Mouse (Mus musculus): Measurements from ENCODE around the gene Ngef. TPM values are rescaled to one million over a fixed set of nuclear protein-coding genes. Genes with fewer than 3 reads are reported as not detected.
A peak's percentile ranks its signal among the peaks of the same experiment; 100 is the strongest.

Ngef gene
- polyA plus RNA-seq, 1 experiment from 2014 or later: 3.8 TPM

DNA sequence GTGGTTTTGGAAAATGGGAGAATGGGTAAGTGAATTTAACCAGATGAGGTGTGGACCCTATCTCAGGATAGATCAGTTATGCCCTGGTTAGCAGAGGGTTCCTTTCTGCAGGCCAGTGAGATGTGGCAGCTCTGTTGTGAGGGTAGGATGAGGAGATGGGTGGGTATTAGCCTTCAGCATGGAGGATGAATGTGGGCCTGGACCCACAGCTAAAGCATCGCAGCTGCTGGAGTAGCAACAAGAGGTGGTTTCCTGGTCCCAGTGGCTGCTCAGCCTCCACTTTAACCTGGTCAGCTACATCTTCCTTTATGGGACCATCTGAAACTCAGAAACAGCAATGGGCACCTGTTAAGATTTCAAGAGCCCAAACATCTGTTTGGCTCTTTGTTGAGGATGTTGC lies 117.2 kb downstream of the Ngef start:
- Histone ChIP-seq H3K9ac (replicated peaks; ENCODE audit: low read depth) (no peak overlapping the region), H3K9me3 (ENCODE audit: low read length) (no peaks in the 10 kb centered on the region), H3K4me2 (replicated peaks; ENCODE audit: low read depth, low read length) (no peak overlapping the region), H3K4me3 (ENCODE audit: low read depth, low read length) (no peak overlapping the region), H3K27ac (ENCODE audit: low read length) (no peak overlapping the region), H3K36me3 (ENCODE audit: insufficient read depth, low read length) (no peaks in the 10 kb centered on the region), H3K4me1 (ENCODE audit: insufficient read depth, low read depth, low read length) (no peaks in the 10 kb centered on the region), H3K27me3 (replicated peaks; ENCODE audit: insufficient read depth, low read length) (no peaks in the 10 kb centered on the region)
- ATAC-seq (no peak), DNase-seq (ENCODE audit: low spot score) (no peak)
- TF ChIP-seq EP300 (IDR thresholded peaks at IDR 0.05) (no peak), CTCF (IDR thresholded peaks at IDR 0.05) (no peak)
- 100% methylated on average over 1 of the region's 1 CpGs for WGBS

DNA sequence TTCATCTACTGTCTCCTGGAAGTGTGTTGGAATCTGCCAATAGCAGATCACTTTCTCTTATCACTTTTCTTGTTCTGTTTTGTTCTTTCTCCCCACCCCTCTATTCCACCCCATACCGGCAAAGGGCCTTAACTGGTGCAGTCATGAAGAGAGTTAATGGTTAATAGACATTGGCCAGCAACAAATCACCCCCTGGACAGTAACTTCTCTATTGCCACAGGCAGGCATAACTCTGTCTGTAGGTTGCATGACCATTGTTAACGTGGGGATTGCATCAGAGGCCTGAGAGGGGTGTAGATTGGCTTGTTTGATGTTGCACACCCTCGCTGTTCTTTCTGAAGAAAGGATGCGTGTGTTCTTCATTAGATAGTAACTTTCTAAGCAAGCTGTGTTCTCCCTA lies 124.2 kb downstream of the Ngef start:
- Histone ChIP-seq H3K4me2 (replicated peaks; ENCODE audit: low read depth, low read length) (no peak overlapping the region), H3K27me3 (replicated peaks; ENCODE audit: insufficient read depth, low read length) (no peaks in the 10 kb centered on the region), H3K27ac (ENCODE audit: low read length) (no peak overlapping the region), H3K9me3 (ENCODE audit: low read length) (no peaks in the 10 kb centered on the region), H3K4me1 (ENCODE audit: insufficient read depth, low read depth, low read length) (no peaks in the 10 kb centered on the region), H3K9ac (replicated peaks; ENCODE audit: low read depth) (no peak overlapping the region), H3K4me3 (ENCODE audit: low read depth, low read length) (no peak overlapping the region), H3K36me3 (ENCODE audit: insufficient read depth, low read length) (peaks cover 30% of the 10 kb centered on the region)
- WGBS: 82% methylated on average over 4 of the region's 4 CpGs
- DNase-seq (ENCODE audit: low spot score) (no peak), ATAC-seq (no peak)
- TF ChIP-seq CTCF (IDR thresholded peaks at IDR 0.05) (no peak), EP300 (IDR thresholded peaks at IDR 0.05) (no peak)

- Histone ChIP-seq H3K4me3 (ENCODE audit: low read depth, low read length) (no peak overlapping the region), H3K4me1 (ENCODE audit: insufficient read depth, low read depth, low read length) (no peaks in the 10 kb centered on the region), H3K9ac (replicated peaks; ENCODE audit: low read depth) (no peak overlapping the region), H3K27ac (ENCODE audit: low read length) (no peak overlapping the region), H3K9me3 (ENCODE audit: low read length) (no peaks in the 10 kb centered on the region), H3K36me3 (ENCODE audit: insufficient read depth, low read length) (peaks cover 39% of the 10 kb centered on the region), H3K4me2 (replicated peaks; ENCODE audit: low read depth, low read length) (no peak overlapping the region), H3K27me3 (replicated peaks; ENCODE audit: insufficient read depth, low read length) (no peaks in the 10 kb centered on the region)
- DNase-seq (ENCODE audit: low spot score) (peak; percentile 68), ATAC-seq (no peak)
- WGBS: 37% methylated on average over 5 of the region's 5 CpGs
- TF ChIP-seq EP300 (IDR thresholded peaks at IDR 0.05) (no peak), CTCF (IDR thresholded peaks at IDR 0.05) (peak; percentile 77)
Observed at GRCm38 (mm10) chr1:87447183-87448104, 126.2 kb downstream of the Ngef start.

GRCm38 (mm10) chr1:87436583-87436982 lies 137.1 kb downstream of the Ngef start:
- Histone ChIP-seq H3K9me3 (ENCODE audit: low read length) (no peaks in the 10 kb centered on the region), H3K4me1 (ENCODE audit: insufficient read depth, low read depth, low read length) (no peaks in the 10 kb centered on the region), H3K36me3 (ENCODE audit: insufficient read depth, low read length) (peaks cover 43% of the 10 kb centered on the region; the same call in 1 of the 2 replicates), H3K27me3 (replicated peaks; ENCODE audit: insufficient read depth, low read length) (no peaks in the 10 kb centered on the region), H3K4me3 (ENCODE audit: low read depth, low read length) (no peak overlapping the region), H3K9ac (replicated peaks; ENCODE audit: low read depth) (no peak overlapping the region), H3K27ac (ENCODE audit: low read length) (no peak overlapping the region), H3K4me2 (replicated peaks; ENCODE audit: low read depth, low read length) (no peak overlapping the region)
- ATAC-seq: no peak
- DNase-seq (ENCODE audit: low spot score): no peak
- no peak for TF ChIP-seq EP300 (IDR thresholded peaks at IDR 0.05)
- TF ChIP-seq CTCF (IDR thresholded peaks at IDR 0.05): no peak
- WGBS: 47% methylated on average over 6 of the region's 6 CpGs

DNA sequence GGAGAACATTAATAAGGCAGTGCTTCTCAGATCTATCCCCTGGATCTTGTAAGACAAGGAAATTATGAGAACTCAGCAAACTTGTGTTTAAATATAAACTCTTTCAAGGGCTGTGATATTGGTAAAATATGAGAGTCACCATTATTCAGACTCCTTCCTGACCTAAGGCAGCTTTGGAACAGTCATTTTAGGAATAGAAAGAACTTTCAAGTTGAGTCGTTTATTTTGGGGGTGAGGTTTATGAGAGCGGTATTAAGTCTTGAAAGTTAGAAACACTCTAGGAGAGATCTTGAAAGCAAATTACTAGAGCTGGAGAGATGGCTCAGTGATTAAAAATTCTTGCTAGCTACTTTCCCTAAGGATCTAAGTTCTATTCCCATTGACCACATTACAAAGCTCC lies 138.5 kb downstream of the Ngef start:
- no peak overlapping the region for H3K4me3 ChIP-seq (ENCODE audit: low read depth, low read length)
- peaks cover 36% of the 10 kb centered on the region; the same call in 1 of the 2 replicates for H3K36me3 ChIP-seq (ENCODE audit: insufficient read depth, low read length)
- no peaks in the 10 kb centered on the region for H3K4me1 ChIP-seq (ENCODE audit: insufficient read depth, low read depth, low read length)
- no peaks in the 10 kb centered on the region for H3K9me3 ChIP-seq (ENCODE audit: low read length)
- WGBS: 65% methylated on average over 2 of the region's 2 CpGs
- DNase-seq (ENCODE audit: low spot score) (no peak), ATAC-seq (no peak)
- no peak overlapping the region for H3K9ac ChIP-seq (replicated peaks; ENCODE audit: low read depth)
- no peak for TF ChIP-seq EP300 (IDR thresholded peaks at IDR 0.05)
- TF ChIP-seq CTCF (IDR thresholded peaks at IDR 0.05): no peak
- H3K4me2 ChIP-seq (replicated peaks; ENCODE audit: low read depth, low read length): no peak overlapping the region
- H3K27ac ChIP-seq (ENCODE audit: low read length): no peak overlapping the region
- no peaks in the 10 kb centered on the region for H3K27me3 ChIP-seq (replicated peaks; ENCODE audit: insufficient read depth, low read length)

Other genes starting within 250 kb of the Ngef start
- gene Gigyf2, start 246.9 kb downstream of the Ngef start, polyA plus RNA-seq (2015; fragmentation: Nextera tagmentation; extraction: Ambion mirVana): 29.6 and 33.0 TPM in 2 replicates
- 41.4 and 48.7 TPM in 2 replicates for gene Kcnj13, start 179.1 kb downstream of the Ngef start, polyA plus RNA-seq (2015; fragmentation: Nextera tagmentation; extraction: Ambion mirVana)
- gene Snorc, start 103.6 kb downstream of the Ngef start, polyA plus RNA-seq (2015; fragmentation: Nextera tagmentation; extraction: Ambion mirVana): not detected in 2 replicates
- 2.9 and 4.8 TPM in 2 replicates for gene Neu2, start 64.0 kb downstream of the Ngef start, polyA plus RNA-seq (2015; fragmentation: Nextera tagmentation; extraction: Ambion mirVana)
- 13.5 and 13.6 TPM in 2 replicates for gene Inpp5d, start 46.4 kb upstream of the Ngef start, polyA plus RNA-seq (2015; fragmentation: Nextera tagmentation; extraction: Ambion mirVana)
- gene Atg16l1, start 182.0 kb upstream of the Ngef start, polyA plus RNA-seq (2015; fragmentation: Nextera tagmentation; extraction: Ambion mirVana): 21.5 and 21.7 TPM in 2 replicates
- 0.38 and 0.49 TPM in 2 replicates for gene Sag, start 229.8 kb upstream of the Ngef start, polyA plus RNA-seq (2015; fragmentation: Nextera tagmentation; extraction: Ambion mirVana)